Mouse (Mus musculus): Measurements from ENCODE around the gene Chil1.

The Chil1 gene

GRCm38 (mm10) chr1:134168985-134169697, 12.8 kb upstream of the Chil1 start:
- in situ Hi-C loops (cut with MboI): no loop called here

- in situ Hi-C loops (cut with MboI): no loop called here
Measured at GRCm38 (mm10) chr1:134173081-134173480, 8.9 kb upstream of the Chil1 start.

DNA sequence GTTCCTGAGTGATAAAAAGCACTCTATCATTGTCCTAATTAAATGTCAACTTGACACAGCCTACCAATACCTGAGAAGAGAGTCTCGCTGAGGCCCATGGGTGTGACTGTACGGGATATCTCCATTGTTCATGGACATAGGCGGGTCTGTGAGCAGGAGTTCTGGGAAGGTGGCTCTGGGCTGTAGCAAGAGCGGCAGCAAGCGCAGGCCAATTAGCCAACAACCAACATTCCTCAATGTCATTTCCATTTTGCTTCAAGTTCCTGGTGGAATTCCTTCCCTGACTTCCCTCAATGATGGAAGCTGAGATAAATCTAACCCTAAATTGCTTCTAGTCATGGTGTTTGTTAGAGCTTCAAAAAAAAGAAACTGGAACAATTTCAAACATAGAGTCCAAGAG, 4.0 kb upstream of the Chil1 start:
- in situ Hi-C loops (cut with MboI): no loop called here

DNA sequence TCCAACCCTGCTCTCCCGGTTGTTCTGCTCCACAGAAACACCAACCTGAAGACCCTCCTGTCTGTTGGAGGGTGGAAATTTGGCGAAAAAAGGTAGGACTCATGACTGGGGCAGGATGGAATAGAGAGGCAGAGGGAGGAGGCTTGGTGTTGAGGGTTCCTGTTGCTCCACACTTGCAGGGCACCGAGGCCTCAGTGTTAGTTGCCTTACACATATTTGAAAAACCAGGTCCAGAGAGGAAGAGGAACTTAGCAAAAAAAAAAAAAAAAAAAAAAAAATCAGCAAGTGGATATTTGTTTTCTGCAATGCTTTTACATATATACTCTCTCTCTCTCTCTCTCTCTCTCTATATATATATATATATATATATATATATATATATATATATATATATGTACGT, 2.1 kb downstream of the Chil1 start:
- in situ Hi-C loops (cut with MboI): no loop called here

DNA sequence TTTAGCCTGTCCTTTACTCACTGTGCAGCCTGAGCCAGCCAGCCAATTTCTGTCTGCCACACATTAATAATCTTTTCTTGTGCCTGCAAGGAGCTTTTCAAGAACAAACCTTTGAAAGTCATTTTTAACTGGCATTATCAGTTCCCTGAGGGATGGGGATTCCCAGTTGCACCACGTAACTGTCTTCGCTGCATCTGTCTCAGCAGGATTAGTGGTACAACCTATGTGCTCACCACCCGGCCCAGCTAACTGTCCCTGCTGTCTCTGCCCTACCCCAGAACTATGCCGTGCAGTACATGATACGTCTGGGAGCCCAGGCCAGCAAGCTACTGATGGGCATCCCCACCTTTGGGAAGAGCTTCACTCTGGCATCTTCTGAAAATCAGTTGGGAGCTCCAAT, 6.2 kb downstream of the Chil1 start:
- in situ Hi-C loops (cut with MboI): no loop called here

DNA sequence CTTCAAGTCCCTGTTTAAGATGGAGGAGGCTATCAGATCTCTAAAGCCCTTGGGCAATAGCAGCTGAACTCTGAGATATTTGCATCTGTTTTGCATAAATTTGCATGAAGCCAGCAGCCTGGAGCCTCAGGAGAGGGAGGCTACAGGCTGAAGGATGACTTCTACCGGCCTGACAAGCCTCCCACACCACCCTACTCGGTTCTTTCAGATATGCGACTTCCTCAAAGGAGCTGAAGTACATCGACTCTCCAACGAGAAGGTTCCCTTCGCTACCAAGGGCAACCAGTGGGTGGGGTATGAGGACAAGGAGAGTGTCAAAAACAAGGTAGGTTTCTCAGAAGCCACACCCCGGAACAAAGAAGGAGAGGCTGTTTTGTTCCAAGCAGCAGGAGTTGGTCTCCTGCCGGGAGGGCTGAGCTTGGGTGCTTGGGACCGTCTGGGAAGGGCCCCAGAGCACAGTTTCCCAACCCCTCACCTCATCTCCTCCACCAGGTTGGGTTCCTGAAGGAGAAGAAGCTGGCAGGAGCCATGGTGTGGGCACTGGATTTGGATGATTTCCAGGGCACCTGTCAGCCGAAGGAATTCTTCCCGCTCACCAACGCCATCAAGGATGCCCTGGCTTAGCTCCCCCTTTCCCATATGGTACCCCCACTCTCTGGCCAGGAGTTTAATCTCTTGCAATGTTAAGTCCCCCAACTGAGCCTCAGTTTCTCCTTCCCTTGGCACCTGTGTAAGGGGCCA, 7.2 kb downstream of the Chil1 start:
- in situ Hi-C loops (cut with MboI): no loop called here

- in situ Hi-C loops (cut with MboI): no loop called here
Measured at GRCm38 (mm10) chr1:134191192-134191591, 9.2 kb downstream of the Chil1 start.

DNA sequence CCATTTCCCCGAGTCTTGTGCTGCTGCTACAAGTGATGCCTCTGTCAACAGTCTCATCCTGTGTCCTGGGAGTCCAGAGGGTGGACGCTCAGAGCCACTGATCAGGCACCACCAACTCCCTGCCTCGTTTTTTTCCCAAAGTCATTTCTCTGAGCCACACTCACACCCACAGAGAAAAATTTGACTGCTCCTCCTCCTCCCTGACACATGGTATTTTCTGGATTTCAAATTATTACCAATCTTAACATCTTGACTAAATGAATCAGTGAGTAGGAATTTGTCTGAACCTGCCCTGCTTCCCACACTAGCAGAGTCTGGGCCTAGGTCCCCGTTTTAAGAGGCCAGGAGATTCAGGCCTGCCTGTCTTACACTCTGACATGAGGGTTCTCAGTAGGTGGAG, 10.0 kb downstream of the Chil1 start:
- in situ Hi-C loops (cut with MboI): no loop called here

- in situ Hi-C loops (cut with MboI): no loop called here
Measured at GRCm38 (mm10) chr1:134193126-134193525, 11.2 kb downstream of the Chil1 start, which contains the start of gene Mybph. Mybph (plus strand) TSS chr1:134193448.

- in situ Hi-C loops (cut with MboI): no loop called here
Measured at GRCm38 (mm10) chr1:134193674-134194197, 11.8 kb downstream of the Chil1 start.

DNA sequence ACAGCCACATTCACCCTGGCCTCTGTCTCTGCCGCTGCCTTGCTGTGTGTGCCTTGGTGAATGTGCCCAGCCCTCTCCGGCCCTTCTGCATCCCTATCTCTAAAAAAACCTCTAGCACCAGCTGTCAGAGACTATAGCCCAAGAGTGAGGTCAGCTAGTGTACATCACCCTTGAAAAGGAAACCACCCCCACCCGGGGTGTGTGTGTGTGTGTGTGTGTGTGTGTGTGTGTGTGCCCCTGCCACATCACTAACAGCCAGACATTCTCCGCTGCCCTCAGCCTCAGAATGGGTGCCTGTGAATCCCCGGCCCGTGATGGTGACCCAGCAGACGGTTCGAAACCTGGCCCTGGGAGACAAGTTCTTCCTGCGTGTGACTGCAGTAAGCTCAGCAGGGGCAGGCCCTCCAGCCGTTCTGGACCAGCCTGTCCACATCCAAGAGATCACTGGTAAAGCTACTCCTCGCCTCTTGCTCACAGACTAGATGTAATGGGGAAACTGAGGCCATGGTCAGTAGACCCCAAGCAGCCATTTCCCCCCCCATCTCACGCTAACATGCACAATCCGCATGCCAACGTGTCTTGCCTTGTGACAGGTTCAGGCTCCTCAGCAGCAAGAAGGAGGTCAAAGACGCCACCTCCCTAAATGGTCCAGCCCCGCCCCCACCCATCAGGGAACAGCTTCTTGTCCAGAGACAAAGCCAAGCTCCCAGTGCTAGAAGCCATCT, 12.5 kb downstream of the Chil1 start:
- in situ Hi-C loops (cut with MboI): no loop called here

DNA sequence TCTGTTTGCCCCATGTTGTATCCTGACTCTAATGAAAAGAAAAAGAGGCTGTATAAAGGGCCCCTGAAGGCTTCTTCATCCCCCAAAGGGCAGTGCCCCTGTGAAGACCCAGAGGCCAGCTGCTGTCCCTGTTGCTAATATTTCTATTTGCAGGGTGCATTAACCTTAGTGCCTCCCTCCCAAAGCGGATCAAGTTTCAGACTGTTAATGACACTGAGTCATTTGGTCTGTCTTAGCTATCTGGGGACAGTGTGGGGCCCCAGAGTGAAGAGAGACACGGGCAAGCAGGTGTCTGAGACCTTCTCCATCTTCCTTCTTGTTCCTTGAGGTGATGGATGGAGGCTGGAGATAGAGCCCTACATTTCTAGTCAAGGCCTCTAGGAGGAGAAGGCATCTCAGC, 13.1 kb downstream of the Chil1 start:
- in situ Hi-C loops (cut with MboI): no loop called here

DNA sequence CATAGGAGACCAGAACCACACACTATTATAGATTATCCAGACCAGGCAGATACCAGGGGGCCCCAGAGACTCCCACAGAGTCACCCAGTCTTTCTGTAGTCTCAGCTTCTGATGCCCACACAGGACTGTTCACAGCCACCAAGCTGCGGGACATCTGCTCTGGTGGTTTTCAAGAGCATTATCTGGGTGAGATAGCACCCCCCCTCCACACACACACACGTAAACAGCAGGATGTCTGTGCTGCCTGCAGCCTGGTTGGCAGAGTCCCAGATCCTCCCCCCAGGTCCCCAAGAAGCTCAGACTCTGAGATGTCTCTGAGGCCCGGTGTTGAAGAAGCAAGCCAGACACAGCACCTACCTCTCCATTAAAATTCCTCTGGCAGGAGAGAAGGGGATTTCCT, 13.6 kb downstream of the Chil1 start:
- in situ Hi-C loops (cut with MboI): no loop called here

- in situ Hi-C loops (cut with MboI): no loop called here
Measured at GRCm38 (mm10) chr1:134195979-134196378, 14.0 kb downstream of the Chil1 start.

DNA sequence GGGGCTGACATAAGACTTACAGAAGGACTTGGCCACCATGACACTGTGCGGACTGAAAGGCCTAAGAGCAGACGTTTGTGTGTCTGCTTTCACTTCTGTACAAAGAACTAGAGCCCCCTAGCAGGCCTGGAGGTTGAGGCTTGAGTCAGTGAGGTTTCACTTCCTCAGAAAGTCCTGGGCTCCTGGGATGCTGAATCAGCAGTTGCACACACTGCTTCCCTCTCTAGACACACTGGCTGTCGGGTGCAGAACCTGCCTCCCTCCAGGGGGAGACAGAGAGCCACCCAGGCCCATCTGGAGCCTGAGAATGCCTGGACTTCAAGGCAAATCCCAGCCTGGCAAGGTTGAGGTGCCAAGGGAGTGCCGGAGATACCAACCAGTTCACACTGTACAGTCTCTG, 14.4 kb downstream of the Chil1 start:
- in situ Hi-C loops (cut with MboI): no loop called here

DNA sequence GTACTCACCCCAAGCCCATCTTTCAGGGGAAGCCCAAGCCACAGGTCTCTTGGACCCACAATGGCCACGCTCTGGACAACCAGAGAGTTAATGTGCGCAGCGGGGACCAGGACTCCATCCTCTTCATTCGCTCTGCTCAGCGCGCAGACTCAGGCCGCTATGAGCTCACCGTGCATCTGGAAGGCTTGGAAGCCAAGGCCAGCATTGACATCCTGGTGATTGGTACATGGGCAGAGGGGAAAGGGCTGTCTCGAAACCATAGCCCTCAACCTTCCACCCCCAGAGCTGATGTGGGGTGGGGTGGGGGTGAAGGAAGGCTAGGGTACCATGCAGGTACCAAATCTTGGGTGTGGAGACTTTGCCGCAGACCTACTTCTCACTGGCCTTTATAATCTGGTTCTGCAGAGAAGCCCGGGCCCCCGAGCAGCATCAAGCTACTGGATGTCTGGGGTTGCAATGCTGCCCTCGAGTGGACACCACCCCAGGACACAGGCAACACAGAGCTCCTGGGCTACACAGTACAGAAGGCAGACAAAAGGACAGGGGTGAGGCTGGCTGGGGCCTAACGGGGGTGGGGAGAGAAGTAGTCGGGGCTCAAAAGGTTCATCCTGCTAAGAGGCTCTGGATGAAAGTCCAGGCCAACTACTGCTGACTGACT, 15.5 kb downstream of the Chil1 start:
- in situ Hi-C loops (cut with MboI): no loop called here

DNA sequence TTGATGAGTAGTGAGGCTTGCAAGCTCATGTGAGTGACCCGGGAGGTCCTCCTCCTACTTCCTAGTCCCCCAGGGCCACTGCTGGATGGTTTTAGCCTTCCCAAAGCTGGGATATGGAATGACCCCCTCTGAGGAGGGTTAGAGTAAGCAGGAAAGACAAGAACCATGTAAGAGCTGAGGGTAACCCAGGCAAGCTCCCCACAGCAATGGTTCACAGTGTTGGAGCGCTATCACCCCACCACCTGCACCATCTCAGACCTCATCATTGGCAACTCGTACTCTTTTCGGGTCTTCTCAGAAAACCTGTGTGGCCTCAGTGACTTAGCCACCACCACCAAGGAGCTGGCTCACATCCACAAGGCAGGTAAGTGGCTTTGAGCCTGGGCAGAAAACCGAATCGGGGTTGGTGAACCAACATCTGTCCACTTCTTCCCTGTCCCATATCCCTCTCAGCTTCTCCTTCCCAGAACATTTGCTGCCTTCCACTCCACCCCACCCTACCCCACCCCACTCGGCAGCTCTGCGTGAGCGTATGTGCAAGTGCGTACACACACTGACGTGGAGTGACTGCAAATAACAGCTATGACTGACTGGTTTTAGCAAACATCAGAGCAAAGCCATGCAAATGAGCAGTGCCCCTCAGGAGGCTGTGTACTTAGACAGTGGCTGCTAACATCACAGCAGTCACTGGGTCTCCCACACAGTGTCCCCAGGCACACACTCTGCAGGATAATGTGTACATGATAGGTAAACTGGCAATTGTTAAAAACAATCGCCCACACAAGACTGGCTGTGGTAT, 16.4 kb downstream of the Chil1 start:
- in situ Hi-C loops (cut with MboI): no loop called here

DNA sequence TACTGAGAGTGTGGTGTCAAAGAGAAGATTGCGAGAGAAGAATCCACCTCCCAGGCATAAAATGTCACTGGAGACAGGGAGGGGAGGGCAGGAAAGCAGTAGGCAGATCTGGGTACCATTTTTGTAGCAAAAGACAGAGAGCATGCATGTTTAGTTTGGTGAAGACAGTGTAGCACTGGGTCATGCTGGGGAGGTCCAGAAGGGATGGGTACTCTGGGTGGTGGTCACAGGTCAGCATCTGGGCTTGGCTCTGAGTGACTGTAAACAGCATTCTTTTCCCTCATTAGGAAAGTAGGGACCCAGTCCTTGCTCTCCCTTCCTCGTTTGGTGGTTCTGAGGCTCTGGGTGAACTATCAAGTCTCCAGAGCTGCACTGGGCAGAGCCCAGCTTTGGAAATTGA, 18.5 kb downstream of the Chil1 start:
- in situ Hi-C loops (cut with MboI): no loop called here

- in situ Hi-C loops (cut with MboI): no loop called here
Measured at GRCm38 (mm10) chr1:134200998-134201686, 19.2 kb downstream of the Chil1 start.

DNA sequence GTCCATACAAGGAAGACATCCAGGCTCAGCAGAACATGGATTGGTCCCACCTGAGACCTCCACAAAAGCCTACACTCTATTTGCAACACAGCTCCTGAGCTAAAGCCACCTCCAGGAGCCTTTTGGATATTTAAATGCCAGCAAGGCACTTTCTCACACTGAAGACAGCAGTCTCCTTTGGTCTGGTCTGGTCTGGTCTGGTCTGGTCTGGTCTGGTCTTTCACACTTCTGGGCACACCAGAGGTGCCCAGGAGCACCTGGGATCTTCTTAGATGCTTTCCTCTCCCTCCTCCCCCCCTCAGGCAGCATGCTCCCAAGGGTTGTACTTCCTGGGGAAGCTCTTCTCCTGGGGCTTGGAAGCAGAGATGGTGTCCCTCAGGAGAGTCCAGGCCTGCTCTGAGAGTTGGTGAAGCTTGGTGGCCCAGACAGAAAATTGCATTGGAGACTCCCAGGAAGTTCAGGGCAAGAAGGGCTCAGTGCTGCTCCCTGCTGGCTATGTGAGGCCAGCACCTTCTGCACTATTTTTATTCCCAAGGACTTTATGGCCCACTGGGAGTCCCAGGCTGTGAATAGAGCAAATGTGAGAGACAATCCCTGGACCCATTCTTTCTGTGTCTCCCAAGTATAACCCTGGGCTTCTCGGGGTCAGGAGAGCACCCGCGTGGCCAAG, 19.9 kb downstream of the Chil1 start:
- in situ Hi-C loops (cut with MboI): no loop called here
